Mouse (Mus musculus) testis, adult 2 months (tissue): ENCODE results near the gene Robo2. TPM values are rescaled to one million over a fixed set of nuclear protein-coding genes. Genes with fewer than 3 reads are reported as not detected.

Experiments
- H3K27ac ChIP-seq: fragments of 200-500 bp; 2 replicates; pipeline ENCODE4 v1.5.1; 2012; ENCODE audit warnings: low read depth, low read length; ENCODE audit not compliant: control insufficient read depth, insufficient read depth
- H3K27me3 ChIP-seq: fragments of 200-500 bp; 2 replicates; pipeline ENCODE4 v1.6.1; 2012; ENCODE audit warnings: mild to moderate bottlenecking, low read length, moderate library complexity; ENCODE audit not compliant: control insufficient read depth, insufficient read depth
- H3K36me3 ChIP-seq: fragments of 200-500 bp; 2 replicates; pipeline ENCODE4 v1.6.1; 2012; ENCODE audit warnings: mild to moderate bottlenecking, low read length; ENCODE audit not compliant: control insufficient read depth, insufficient read depth
- H3K4me1 ChIP-seq: fragments of 200-500 bp; 2 replicates; pipeline ENCODE4 v1.6.1; 2012; ENCODE audit warnings: low read length; ENCODE audit not compliant: control insufficient read depth, insufficient read depth
- H3K4me3 ChIP-seq: fragments of 200-500 bp; 2 replicates; pipeline ENCODE4 v1.5.1; 2012; ENCODE audit warnings: low read depth, mild to moderate bottlenecking, low read length, moderate library complexity, mixed read lengths; ENCODE audit not compliant: control insufficient read depth
- CTCF ChIP-seq: fragments of 200-500 bp; IDR thresholded peaks from 2 replicates; pipeline ENCODE4 v1.5.1; 2012; ENCODE audit warnings: low read depth, mild to moderate bottlenecking, inconsistent platforms, low read length, moderate library complexity; ENCODE audit not compliant: control insufficient read depth, insufficient read depth, insufficient replicate concordance
- POLR2A ChIP-seq: fragments of 200-500 bp; IDR thresholded peaks from 2 replicates; pipeline ENCODE4 v1.6.1; 2012; ENCODE audit warnings: low read depth, mild to moderate bottlenecking, inconsistent platforms, low read length, moderate library complexity; ENCODE audit not compliant: control insufficient read depth
- polyA plus RNA-seq: library from polyadenylated mRNA; depleted of rRNA; stranded (reverse); fragments of >200 nt; gene quantifications from 2 replicates; pipeline ENCODE4 v1.2.3, GENCODE M21; 2012

The Robo2 gene
- polyA plus RNA-seq, 1 experiment, result 0.15 TPM

DNA sequence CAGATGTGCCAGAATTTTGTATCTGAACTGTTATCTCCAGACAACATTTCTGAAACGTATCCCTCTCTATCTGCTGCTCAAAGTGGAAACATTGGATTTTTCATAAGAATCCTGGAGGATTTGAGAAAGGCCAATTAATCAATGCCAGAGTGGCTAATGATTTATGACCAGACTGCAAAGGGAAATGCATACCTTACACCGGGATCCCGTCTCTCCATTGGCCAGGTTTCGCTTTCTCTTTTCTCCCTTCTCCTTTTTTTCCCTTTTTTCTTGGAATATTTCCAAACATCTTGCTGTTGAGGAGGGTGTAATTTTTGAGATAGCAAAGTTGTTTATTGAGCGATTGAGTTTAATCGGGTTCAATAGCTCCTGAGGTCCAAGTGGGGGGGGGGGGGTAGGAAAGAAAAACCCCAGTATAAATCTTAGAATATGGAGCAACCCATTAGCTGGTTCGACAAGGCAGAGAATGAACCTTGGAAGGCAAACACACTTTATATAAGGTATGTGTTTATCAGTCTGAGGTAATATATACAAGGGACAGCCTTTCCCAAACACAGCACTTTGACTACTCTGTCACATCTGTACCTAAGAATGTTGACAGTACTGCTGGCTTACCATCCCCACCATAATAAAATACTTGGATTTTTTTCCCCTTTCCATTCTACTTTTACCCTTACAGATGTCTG is 542.0 kb downstream of the Robo2 start:
- Histone ChIP-seq H3K4me1 (no peaks in the 10 kb centered on the region), H3K4me3 (no peak overlapping the region), H3K27me3 (no peaks in the 10 kb centered on the region), H3K36me3 (no peaks in the 10 kb centered on the region), H3K27ac (no peak overlapping the region)
- TF ChIP-seq POLR2A, result no peak
- TF ChIP-seq CTCF, result no peak

DNA sequence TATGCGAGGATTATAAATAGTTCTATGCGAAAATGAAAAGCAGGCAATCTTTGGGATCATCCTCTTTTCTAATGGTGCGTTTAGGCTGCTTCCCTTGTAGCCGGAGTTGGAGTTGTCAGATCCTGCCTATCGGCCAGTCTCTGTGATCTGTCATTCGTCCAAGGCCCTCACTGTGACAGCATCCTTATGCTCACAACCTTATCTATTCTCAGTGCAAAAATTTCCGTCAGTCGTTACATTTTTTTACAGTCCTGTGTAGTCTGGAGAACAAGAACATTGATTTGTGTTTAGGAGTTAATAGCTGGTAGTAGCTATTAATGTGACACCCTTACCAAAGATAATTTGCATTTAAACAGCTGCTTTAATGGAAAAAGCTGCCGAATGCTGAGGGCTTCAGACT is 547.0 kb downstream of the Robo2 start:
- no peaks in the 10 kb centered on the region for H3K36me3 ChIP-seq
- no peak overlapping the region for H3K4me3 ChIP-seq
- H3K4me1 ChIP-seq, result no peaks in the 10 kb centered on the region
- no peak for TF ChIP-seq POLR2A
- TF ChIP-seq CTCF, result no peak
- no peak overlapping the region for H3K27ac ChIP-seq
- no peaks in the 10 kb centered on the region for H3K27me3 ChIP-seq

- Histone ChIP-seq H3K36me3 (no peaks in the 10 kb centered on the region), H3K4me3 (no peak overlapping the region), H3K27me3 (no peaks in the 10 kb centered on the region), H3K4me1 (no peaks in the 10 kb centered on the region), H3K27ac (no peak overlapping the region)
- TF ChIP-seq CTCF (no peak), POLR2A (no peak)
Observed at GRCm38 (mm10) chr16:73863748-73864147, 547.9 kb downstream of the Robo2 start.

GRCm38 (mm10) chr16:73858717-73859116 is 552.9 kb downstream of the Robo2 start:
- H3K4me3 ChIP-seq, result no peak overlapping the region
- no peaks in the 10 kb centered on the region for H3K36me3 ChIP-seq
- H3K4me1 ChIP-seq, result no peaks in the 10 kb centered on the region
- H3K27ac ChIP-seq, result no peak overlapping the region
- no peak for TF ChIP-seq POLR2A
- no peak for TF ChIP-seq CTCF
- no peaks in the 10 kb centered on the region for H3K27me3 ChIP-seq

DNA sequence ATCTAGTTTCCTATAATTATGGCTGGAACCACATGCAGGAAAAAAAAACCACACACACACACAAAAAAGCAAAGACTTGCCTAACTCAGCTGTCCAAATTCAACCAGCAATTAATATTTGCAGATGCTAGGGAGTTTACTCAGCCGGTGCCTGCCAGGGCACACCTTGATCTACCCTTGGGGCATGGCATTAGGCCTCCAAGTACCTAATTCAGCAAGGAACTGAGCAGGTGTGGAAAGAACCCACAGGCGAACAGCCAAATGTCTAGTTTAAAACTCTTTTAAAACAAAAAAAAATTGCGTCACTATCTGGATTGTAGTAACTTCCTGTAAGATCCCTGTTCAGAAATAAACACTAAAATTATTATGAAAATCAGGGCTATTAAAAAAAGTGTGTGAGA is 555.8 kb downstream of the Robo2 start:
- Histone ChIP-seq H3K27ac (no peak overlapping the region), H3K4me1 (no peaks in the 10 kb centered on the region), H3K27me3 (no peaks in the 10 kb centered on the region), H3K4me3 (no peak overlapping the region), H3K36me3 (no peaks in the 10 kb centered on the region)
- TF ChIP-seq POLR2A (no peak), CTCF (no peak)
